Mouse (Mus musculus) MEL (cell line): Measurements from ENCODE around the gene Gm29776. TPM values are rescaled to one million over a fixed set of nuclear protein-coding genes. Genes with fewer than 3 reads are reported as not detected.

ENCODE experiments used
- DNase-seq: peaks from one replicate; pipeline ENCODE4 v3.0.0; 2011; ENCODE audit warnings: low read depth, low spot score
- H3K27ac ChIP-seq: 2 replicates; pipeline ENCODE4 v1.5.1; 2012; ENCODE audit warnings: low read depth, mild to moderate bottlenecking, control low read depth, low read length, moderate library complexity; ENCODE audit not compliant: control insufficient read depth
- H3K27me3 ChIP-seq, 2 experiments: fragments of 150-350 bp in 1 of 2; sonication (generic) in 1 of 2; 2 replicates each; pipeline ENCODE4 v1.6.1; 2012; ENCODE audit warnings: low read length in 2 of 2, mild to moderate bottlenecking in 2 of 2, improper control_type of control experiment in 1 of 2, moderate library complexity in 1 of 2; ENCODE audit not compliant: insufficient read depth in 2 of 2, control insufficient read depth in 1 of 2
- H3K36me3 ChIP-seq, 2 experiments: 2 replicates each; pipeline ENCODE4 v1.6.1; 2012 to 2014; ENCODE audit warnings: low read length in 2 of 2, improper control_type of control experiment in 1 of 2, inconsistent platforms in 1 of 2, mild to moderate bottlenecking in 1 of 2; ENCODE audit not compliant: insufficient read depth in 2 of 2, control insufficient read depth in 1 of 2
- H3K4me1 ChIP-seq, 2 experiments: fragments of 150-350 bp in 1 of 2; sonication (generic) in 1 of 2; 2 replicates each; pipeline ENCODE4 v1.6.1; 2012; ENCODE audit warnings: low read length in 2 of 2, improper control_type of control experiment in 1 of 2, mild to moderate bottlenecking in 1 of 2; ENCODE audit not compliant: insufficient read depth in 2 of 2, control insufficient read depth in 1 of 2
- H3K4me3 ChIP-seq, 2 experiments: fragments of 150-350 bp in 1 of 2; sonication (generic) in 1 of 2; 2 replicates each; pipeline ENCODE4 v1.5.1; 2012; ENCODE audit warnings: low read depth in 2 of 2, low read length in 2 of 2, mild to moderate bottlenecking in 2 of 2, moderate library complexity in 2 of 2, control low read depth in 1 of 2, improper control_type of control experiment in 1 of 2; ENCODE audit not compliant: control insufficient read depth in 1 of 2, insufficient read depth in 1 of 2
- H3K79me2 ChIP-seq: 2 replicates; pipeline ENCODE4 v1.6.1; 2012; ENCODE audit warnings: mild to moderate bottlenecking, low read length, moderate library complexity; ENCODE audit not compliant: control insufficient read depth, poor library complexity, insufficient read depth
- H3K9ac ChIP-seq: 2 replicates; pipeline ENCODE4 v1.6.1; 2012; ENCODE audit warnings: low read depth, mild to moderate bottlenecking, control low read depth, low read length, moderate library complexity; ENCODE audit not compliant: control insufficient read depth, poor library complexity, severe bottlenecking
- H3K9me3 ChIP-seq: fragments of 150-350 bp; sonication (generic); replicated peaks from 2 replicates; pipeline ENCODE4 v1.6.1; 2012; ENCODE audit warnings: mild to moderate bottlenecking, low read length, improper control_type of control experiment, moderate library complexity; ENCODE audit not compliant: insufficient read depth
- BHLHE40 ChIP-seq: IDR thresholded peaks from 2 replicates; pipeline ENCODE4 v1.6.1; 2012; ENCODE audit warnings: low read depth, mild to moderate bottlenecking, inconsistent platforms, low read length, improper control_type of control experiment, borderline replicate concordance
- CHD1 ChIP-seq: IDR thresholded peaks from 2 replicates; pipeline ENCODE4 v1.6.1; 2012; ENCODE audit warnings: low read depth, mild to moderate bottlenecking, inconsistent platforms, low read length, improper control_type of control experiment
- CHD2 ChIP-seq: IDR thresholded peaks from 2 replicates; pipeline ENCODE4 v1.6.1; 2011; ENCODE audit warnings: low read length, improper control_type of control experiment
- CTCF ChIP-seq, 3 experiments: IDR thresholded peaks in 2 of 3; conservative IDR thresholded peaks in 1 of 3; 2 replicates each; pipeline ENCODE4 v1.5.1; 2011 to 2012; ENCODE audit warnings: low read length in 3 of 3, low read depth in 2 of 3, mild to moderate bottlenecking in 2 of 3, improper control_type of control experiment in 1 of 3, inconsistent platforms in 1 of 3, mixed read lengths in 1 of 3, moderate library complexity in 1 of 3; ENCODE audit not compliant: control insufficient read depth in 1 of 3, insufficient read depth in 1 of 3, poor library complexity in 1 of 3, severe bottlenecking in 1 of 3
- E2F4 ChIP-seq: IDR thresholded peaks from 2 replicates; pipeline ENCODE4 v1.6.1; 2011; ENCODE audit warnings: low read depth, low read length, improper control_type of control experiment, borderline replicate concordance
- ELF1 ChIP-seq: IDR thresholded peaks from 2 replicates; pipeline ENCODE4 v1.6.1; 2014; ENCODE audit warnings: low read depth, mild to moderate bottlenecking, inconsistent platforms, low read length, improper control_type of control experiment, moderate library complexity
- EP300 ChIP-seq, 2 experiments: IDR thresholded peaks; 2 replicates each; pipeline ENCODE4 v1.6.1; 2011; ENCODE audit warnings: improper control_type of control experiment in 2 of 2, low read length in 2 of 2, low read depth in 1 of 2, mild to moderate bottlenecking in 1 of 2
- ETS1 ChIP-seq: IDR thresholded peaks from 2 replicates; pipeline ENCODE4 v1.6.1; 2012; ENCODE audit warnings: low read depth, mild to moderate bottlenecking, inconsistent platforms, low read length, improper control_type of control experiment, moderate library complexity
- GABPA ChIP-seq: IDR thresholded peaks from 2 replicates; pipeline ENCODE4 v1.6.1; 2012; ENCODE audit warnings: low read depth, mild to moderate bottlenecking, inconsistent platforms, low read length, improper control_type of control experiment, moderate library complexity
- HCFC1 ChIP-seq: IDR thresholded peaks from 2 replicates; pipeline ENCODE4 v1.6.1; 2012; ENCODE audit warnings: low read depth, mild to moderate bottlenecking, inconsistent platforms, low read length, improper control_type of control experiment, moderate library complexity
- JUND ChIP-seq: IDR thresholded peaks from 2 replicates; pipeline ENCODE4 v1.6.1; 2011; ENCODE audit warnings: low read depth, mild to moderate bottlenecking, improper control_type of control experiment, low read length
- KAT2A ChIP-seq: conservative IDR thresholded peaks from 2 replicates; pipeline ENCODE4 v1.6.1; 2012; ENCODE audit warnings: low read depth, low read length, improper control_type of control experiment, inconsistent platforms
- MAFK ChIP-seq: IDR thresholded peaks from 2 replicates; pipeline ENCODE4 v1.6.1; 2011; ENCODE audit warnings: low read depth, mild to moderate bottlenecking, low read length, improper control_type of control experiment, borderline replicate concordance
- MAX ChIP-seq: IDR thresholded peaks from 2 replicates; pipeline ENCODE4 v1.6.1; 2011; ENCODE audit warnings: low read length, improper control_type of control experiment
- MAZ ChIP-seq: IDR thresholded peaks from 2 replicates; pipeline ENCODE4 v1.6.1; 2012; ENCODE audit warnings: low read depth, mild to moderate bottlenecking, inconsistent platforms, low read length, improper control_type of control experiment
- MEF2A ChIP-seq: IDR thresholded peaks from 2 replicates; pipeline ENCODE4 v1.6.1; 2014; ENCODE audit warnings: low read depth, mild to moderate bottlenecking, inconsistent platforms, low read length, improper control_type of control experiment; ENCODE audit not compliant: poor library complexity, insufficient replicate concordance, severe bottlenecking; ENCODE audit errors: extremely low read depth
- MXI1 ChIP-seq: IDR thresholded peaks from 2 replicates; pipeline ENCODE4 v1.6.1; 2011; ENCODE audit warnings: mild to moderate bottlenecking, low read depth, low read length, improper control_type of control experiment
- MYB ChIP-seq: IDR thresholded peaks from 2 replicates; pipeline ENCODE4 v1.6.1; 2011; ENCODE audit warnings: mild to moderate bottlenecking, low read depth, low read length, improper control_type of control experiment
- NELFE ChIP-seq: IDR thresholded peaks from 2 replicates; pipeline ENCODE4 v1.6.1; 2011; ENCODE audit warnings: low read depth, low read length, improper control_type of control experiment
- NRF1 ChIP-seq: IDR thresholded peaks from 2 replicates; pipeline ENCODE4 v1.6.1; 2014; ENCODE audit warnings: low read depth, mild to moderate bottlenecking, inconsistent platforms, low read length, improper control_type of control experiment, moderate library complexity; ENCODE audit not compliant: poor library complexity, insufficient read depth, severe bottlenecking
- POLR2A ChIP-seq, 2 experiments: IDR thresholded peaks; 2 replicates each; pipeline ENCODE4 v1.6.1; 2011 to 2012; ENCODE audit warnings: low read length in 2 of 2, mild to moderate bottlenecking in 2 of 2, control low read depth in 1 of 2, improper control_type of control experiment in 1 of 2, low read depth in 1 of 2, moderate library complexity in 1 of 2; ENCODE audit not compliant: control insufficient read depth in 1 of 2, insufficient read depth in 1 of 2, poor library complexity in 1 of 2
- POLR2AphosphoS2 ChIP-seq: IDR thresholded peaks from 2 replicates; pipeline ENCODE4 v1.6.1; 2011; ENCODE audit warnings: low read length, improper control_type of control experiment
- RAD21 ChIP-seq: IDR thresholded peaks from 2 replicates; pipeline ENCODE4 v1.6.1; 2011; ENCODE audit warnings: mild to moderate bottlenecking, low read depth, low read length, improper control_type of control experiment
- RCOR1 ChIP-seq: IDR thresholded peaks from 2 replicates; pipeline ENCODE4 v1.6.1; 2012; ENCODE audit warnings: low read depth, mild to moderate bottlenecking, inconsistent platforms, low read length, improper control_type of control experiment
- SIN3A ChIP-seq: IDR thresholded peaks from 2 replicates; pipeline ENCODE4 v1.6.1; 2012; ENCODE audit warnings: low read length, improper control_type of control experiment, inconsistent platforms
- SMC3 ChIP-seq: IDR thresholded peaks from 2 replicates; pipeline ENCODE4 v1.6.1; 2011; ENCODE audit warnings: low read depth, low read length, improper control_type of control experiment
- TAL1 ChIP-seq: IDR thresholded peaks from 2 replicates; pipeline ENCODE4 v1.6.1; 2012; ENCODE audit warnings: mild to moderate bottlenecking, inconsistent platforms, low read length, moderate library complexity, mixed read lengths
- TBP ChIP-seq: IDR thresholded peaks from 2 replicates; pipeline ENCODE4 v1.8.0; 2011; ENCODE audit warnings: low read depth, low read length, improper control_type of control experiment
- TCF12 ChIP-seq: IDR thresholded peaks from 2 replicates; pipeline ENCODE4 v1.6.1; 2014; ENCODE audit warnings: low read depth, mild to moderate bottlenecking, inconsistent platforms, low read length, improper control_type of control experiment, moderate library complexity
- UBTF ChIP-seq: IDR thresholded peaks from 2 replicates; pipeline ENCODE4 v1.6.1; 2012; ENCODE audit warnings: low read depth, mild to moderate bottlenecking, inconsistent platforms, low read length, improper control_type of control experiment, moderate library complexity, borderline replicate concordance; ENCODE audit not compliant: insufficient read depth
- USF1 ChIP-seq: IDR thresholded peaks from 2 replicates; pipeline ENCODE4 v1.6.1; 2014; ENCODE audit warnings: low read depth, mild to moderate bottlenecking, inconsistent platforms, low read length, improper control_type of control experiment, moderate library complexity
- USF2 ChIP-seq, 2 experiments: IDR thresholded peaks; 2 replicates each; pipeline ENCODE4 v1.6.1; 2011 to 2012; ENCODE audit warnings: improper control_type of control experiment in 2 of 2, low read length in 2 of 2, borderline replicate concordance in 1 of 2, inconsistent platforms in 1 of 2, low read depth in 1 of 2, mild to moderate bottlenecking in 1 of 2; ENCODE audit not compliant: insufficient read depth in 1 of 2
- ZC3H11A ChIP-seq: IDR thresholded peaks from 2 replicates; pipeline ENCODE4 v1.6.1; 2012; ENCODE audit warnings: low read depth, mild to moderate bottlenecking, inconsistent platforms, low read length, improper control_type of control experiment
- ZKSCAN1 ChIP-seq: IDR thresholded peaks from 2 replicates; pipeline ENCODE4 v1.6.1; 2012; ENCODE audit warnings: low read depth, mild to moderate bottlenecking, inconsistent platforms, low read length, improper control_type of control experiment, moderate library complexity
- ZMIZ1 ChIP-seq: IDR thresholded peaks from 2 replicates; pipeline ENCODE4 v1.6.1; 2012; ENCODE audit warnings: low read depth, mild to moderate bottlenecking, inconsistent platforms, low read length, improper control_type of control experiment, moderate library complexity
- ZNF384 ChIP-seq: IDR thresholded peaks from 2 replicates; pipeline ENCODE4 v1.6.1; 2012; ENCODE audit warnings: low read depth, mild to moderate bottlenecking, inconsistent platforms, low read length, improper control_type of control experiment
- polyA plus RNA-seq, 2 experiments: library from polyadenylated mRNA; stranded (reverse) in 1 of 2; unstranded in 1 of 2; fragments of >175 nt in 1 of 2; fragments of >200 nt in 1 of 2; gene quantifications; 2 replicates each; pipeline versions ENCODE4 v1.2.1 to v1.2.4; 2012; ENCODE audit warnings: low replicate concordance in 2 of 2, low read depth in 1 of 2; ENCODE audit not compliant: insufficient read length in 2 of 2, insufficient read depth in 1 of 2, missing spikeins in 1 of 2
- total RNA-seq: library from RNA; depleted of rRNA; stranded (reverse); fragments of 300-350 nt; gene quantifications from 2 replicates; pipeline ENCODE4 v1.2.3, GENCODE M21; 2012

Gene Gm29776
- total and polyA plus RNA-seq, 3 experiments = not detected

- Histone ChIP-seq H3K9ac (no peak overlapping the region), H3K4me1 (peaks cover 4 to 31% of the 10 kb centered on the region in 2 experiments), H3K27ac (no peak overlapping the region), H3K4me3 (no peak overlapping the region), H3K27me3 (no peaks in the 10 kb centered on the region), H3K36me3 (peaks cover 12 to 37% of the 10 kb centered on the region in 2 experiments), H3K79me2 (peaks cover 24% of the 10 kb centered on the region), H3K9me3 (no peaks in the 10 kb centered on the region)
- DNase-seq = peak; percentile 95
- TF ChIP-seq POLR2A (IDR thresholded peaks at IDR 0.05; ENCODE audit: control insufficient read depth in 1 of 2, insufficient read depth in 1 of 2, low read depth in 1 of 2, low read length in 2 of 2, poor library complexity in 1 of 2) (0 out of 4 replicates have a peak, but pooled peaks of 1 of the 2 experiments have one; percentile 22), POLR2AphosphoS2 (no peak), HCFC1 (peak; percentile 60; the same call in 1 of the 2 replicates), USF1 (no peak), GABPA (no peak), RAD21 (peak; percentile 55), BHLHE40 (no peak), MAZ (no peak; the same call in 1 of the 2 replicates), RCOR1 (no peak), SIN3A (peak; percentile 53), CHD1 (no peak), TCF12 (no peak), ZMIZ1 (no peak), JUND (peak; percentile 18; the same call in 1 of the 2 replicates), ZNF384 (no peak), MAFK (no peak), MEF2A (no peak), NELFE (no peak), ZC3H11A (peak; percentile 47; the same call in 1 of the 2 replicates), SMC3 (peak; percentile 80), ZKSCAN1 (no peak), MAX (no peak), ETS1 (no peak), NRF1 (no peak), TAL1 (no peak), ELF1 (no peak), MXI1 (no peak), USF2 (IDR thresholded peaks at IDR 0.05; ENCODE audit: borderline replicate concordance in 1 of 2, insufficient read depth in 1 of 2, low read depth in 1 of 2, low read length in 2 of 2) (no peak), E2F4 (no peak), CHD2 (no peak), UBTF (no peak), KAT2A (no peak), TBP (peak; percentile 64), CTCF (IDR thresholded peaks at IDR 0.05 in 2 of 3, conservative IDR thresholded peaks at IDR 0.05 in 1 of 3; ENCODE audit: control insufficient read depth in 1 of 3, insufficient read depth in 1 of 3, low read depth in 2 of 3, low read length in 3 of 3, poor library complexity in 1 of 3, severe bottlenecking in 1 of 3) (peak; percentile 82 to 97 (median 88)), MYB (no peak), EP300 (IDR thresholded peaks at IDR 0.05; ENCODE audit: low read depth in 1 of 2, low read length in 2 of 2) (0 out of 4 replicates have a peak, but pooled peaks of 1 of the 2 experiments have one; percentile 11)
Measured at GRCm38 (mm10) chr14:54650621-54651454, 47.8 kb downstream of the Gm29776 start.
